Mouse (Mus musculus): ENCODE results near the gene Ralgapa2.

Ralgapa2 gene

DNA sequence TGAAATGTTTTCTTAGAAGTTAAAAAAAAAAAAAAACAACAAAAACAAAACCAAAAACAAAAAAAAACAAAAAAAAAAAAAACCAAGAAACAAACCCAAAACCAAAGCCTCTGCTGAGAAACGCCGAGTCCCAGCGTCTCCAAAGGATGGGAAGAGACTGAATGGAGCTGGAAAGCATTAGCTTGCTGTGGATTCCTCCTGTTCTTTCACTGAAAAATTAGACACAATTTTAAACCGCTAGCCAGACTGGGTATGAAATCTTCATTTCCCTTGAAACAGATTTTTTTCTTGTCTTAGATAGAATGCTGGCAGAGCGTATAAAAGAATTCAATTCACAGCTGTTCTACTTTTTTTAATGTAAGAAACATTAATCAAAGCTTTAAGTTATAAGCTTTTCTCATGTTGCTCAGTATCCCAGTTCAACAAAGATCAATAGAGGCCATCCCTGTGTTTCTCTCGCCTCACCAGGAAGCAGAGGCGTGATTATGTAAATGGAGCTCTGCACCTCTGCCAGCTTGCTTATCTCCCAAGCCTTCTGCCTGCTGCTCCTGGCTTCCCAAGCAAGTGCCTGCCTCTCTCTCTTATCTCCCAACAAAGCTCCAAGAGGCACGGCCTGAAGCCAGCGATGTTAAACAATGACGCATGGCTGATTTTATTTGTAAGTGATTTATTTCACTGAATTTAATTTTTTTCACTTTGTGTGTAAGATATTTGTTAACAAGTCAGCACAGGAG is 253.2 kb downstream of the Ralgapa2 start:
- DNase-seq (ENCODE audit: low read depth, low spot score): no peak

DNA sequence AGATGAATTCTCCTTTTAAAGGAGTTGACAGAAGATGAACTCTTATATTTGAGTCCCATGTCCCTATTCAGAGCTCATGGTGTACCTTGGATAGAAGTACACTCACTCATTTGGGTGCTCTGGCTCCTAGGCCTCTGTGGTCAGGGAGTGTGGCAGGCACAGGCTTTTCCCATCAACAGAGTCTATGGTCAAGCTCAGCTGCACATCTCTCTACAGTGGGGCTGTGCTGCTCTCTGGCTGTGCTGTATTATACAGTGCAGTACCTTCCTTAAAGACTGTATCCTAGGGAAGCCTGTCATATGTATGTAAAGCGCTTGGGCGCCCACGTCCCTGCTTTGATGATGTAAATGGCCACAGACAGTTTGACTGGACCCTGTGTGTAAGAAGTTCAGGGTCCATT is 254.5 kb downstream of the Ralgapa2 start:
- DNase-seq (ENCODE audit: low read depth, low spot score): no peak

DNA sequence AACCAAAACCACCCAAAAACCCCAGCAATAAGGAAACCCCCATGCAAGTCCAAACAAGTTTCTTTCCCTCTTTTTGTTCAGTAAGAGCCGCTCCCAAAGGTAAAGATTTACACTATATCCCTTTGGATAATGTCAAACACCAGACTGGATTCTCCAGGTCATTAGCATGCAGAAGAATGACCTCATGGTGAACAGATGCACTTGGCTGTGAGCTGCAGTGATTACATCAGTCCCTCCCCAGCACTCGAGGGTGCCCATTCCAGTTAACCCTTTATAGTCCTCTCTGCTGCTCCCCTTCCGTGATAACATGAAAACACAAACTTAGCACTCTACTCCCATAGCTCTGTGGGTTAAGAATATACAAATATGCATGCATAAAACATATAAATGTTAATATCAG is 255.1 kb downstream of the Ralgapa2 start:
- DNase-seq (ENCODE audit: low read depth, low spot score): no peak

DNA sequence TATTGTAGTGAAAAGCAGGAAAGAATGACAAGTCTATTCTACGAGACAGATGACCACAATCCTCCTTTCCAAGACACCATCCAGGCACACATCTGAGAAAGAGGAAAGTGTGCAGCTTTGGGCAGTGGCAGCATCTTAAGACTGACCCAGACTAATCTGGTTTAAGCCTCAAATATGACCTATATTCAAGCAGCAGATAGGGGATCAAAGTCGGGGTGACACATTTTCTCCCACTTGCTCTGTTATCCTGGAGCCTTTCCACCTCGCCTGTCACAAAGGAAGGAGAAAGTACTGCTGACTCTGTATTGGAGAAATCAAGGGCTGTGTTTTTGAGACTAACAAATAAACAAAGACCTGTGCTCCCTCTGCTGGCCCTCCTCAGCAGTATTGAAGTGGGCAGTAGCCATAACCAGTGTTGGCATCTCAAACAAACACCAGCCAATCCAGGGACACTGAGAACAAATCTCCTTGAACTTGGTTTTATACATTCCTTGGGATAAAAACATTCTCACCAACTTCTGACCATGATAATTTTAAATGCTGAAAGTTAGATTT is 255.7 kb downstream of the Ralgapa2 start:
- DNase-seq (ENCODE audit: low read depth, low spot score): no peak

DNA sequence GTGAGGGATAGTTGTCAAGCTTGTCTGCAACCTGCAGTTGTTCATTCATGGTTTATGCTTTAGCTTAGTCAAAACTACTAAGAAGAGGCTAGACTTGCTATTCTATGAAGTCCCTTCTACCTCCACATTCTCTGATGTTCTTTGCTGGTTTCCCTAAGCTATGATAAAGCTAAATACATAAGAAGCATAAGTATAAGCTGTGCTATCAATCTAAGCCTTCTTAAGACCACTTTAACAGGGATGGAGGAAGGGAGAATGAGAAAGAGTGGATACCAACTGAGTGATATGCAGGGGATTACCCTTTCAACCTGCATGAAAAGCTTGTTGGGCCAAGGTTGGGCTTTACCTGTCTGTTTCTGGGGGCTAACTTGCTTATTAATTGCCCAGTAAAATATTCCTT is 256.5 kb downstream of the Ralgapa2 start:
- DNase-seq (ENCODE audit: low read depth, low spot score): no peak

DNA sequence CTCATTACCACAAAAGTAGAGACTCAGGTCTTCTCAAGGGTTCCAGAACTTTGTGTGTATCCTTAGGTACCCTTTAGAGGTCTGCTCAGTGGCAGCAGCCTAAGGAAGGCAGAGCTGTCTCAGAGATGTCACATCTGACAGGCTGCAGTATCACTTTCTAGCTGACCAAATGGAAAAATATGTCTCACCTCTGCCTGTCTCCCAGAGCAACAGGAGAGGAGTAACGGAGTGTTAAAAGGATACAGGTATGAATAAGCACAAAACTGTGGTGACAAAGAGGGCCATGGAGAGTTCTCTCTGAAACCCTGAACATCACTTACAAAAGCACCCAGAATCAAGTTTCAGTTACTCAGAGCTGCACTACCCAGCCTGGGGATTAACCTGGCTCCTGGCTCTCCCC is 257.8 kb downstream of the Ralgapa2 start:
- DNase-seq (ENCODE audit: low read depth, low spot score): no peak

DNA sequence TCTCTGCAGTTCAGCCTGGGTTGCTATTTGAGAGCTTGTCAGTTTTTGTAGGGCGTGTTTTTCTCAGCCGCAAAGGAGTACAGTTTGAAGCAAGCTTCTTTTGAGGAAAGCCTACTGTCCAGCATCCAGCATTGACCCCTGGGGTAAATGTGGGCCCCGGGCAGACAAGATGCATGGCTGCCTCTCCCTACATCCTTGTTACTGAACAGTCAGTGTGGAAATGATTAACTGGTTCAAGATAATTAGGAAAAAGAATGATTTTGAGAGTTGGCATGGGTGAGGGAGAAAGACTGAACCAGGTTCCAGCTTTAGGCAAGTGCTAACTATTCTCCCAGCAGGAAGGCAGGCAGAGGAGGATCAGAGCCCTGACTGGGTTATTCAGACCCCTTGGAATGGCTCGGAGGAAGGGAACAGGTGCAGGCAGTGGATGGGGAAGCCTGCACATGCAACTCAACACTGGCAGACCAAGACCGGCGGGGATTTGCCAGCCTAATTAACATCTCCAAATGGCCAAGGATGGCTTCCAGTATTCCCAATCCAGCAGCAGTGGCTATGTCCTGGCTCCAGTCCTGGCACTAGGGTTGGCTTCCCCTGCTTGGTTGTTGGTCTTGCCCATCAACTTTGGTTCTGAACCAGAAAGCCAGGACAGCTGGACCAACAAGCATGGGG is 261.8 kb downstream of the Ralgapa2 start:
- DNase-seq (ENCODE audit: low read depth, low spot score): no peak

DNA sequence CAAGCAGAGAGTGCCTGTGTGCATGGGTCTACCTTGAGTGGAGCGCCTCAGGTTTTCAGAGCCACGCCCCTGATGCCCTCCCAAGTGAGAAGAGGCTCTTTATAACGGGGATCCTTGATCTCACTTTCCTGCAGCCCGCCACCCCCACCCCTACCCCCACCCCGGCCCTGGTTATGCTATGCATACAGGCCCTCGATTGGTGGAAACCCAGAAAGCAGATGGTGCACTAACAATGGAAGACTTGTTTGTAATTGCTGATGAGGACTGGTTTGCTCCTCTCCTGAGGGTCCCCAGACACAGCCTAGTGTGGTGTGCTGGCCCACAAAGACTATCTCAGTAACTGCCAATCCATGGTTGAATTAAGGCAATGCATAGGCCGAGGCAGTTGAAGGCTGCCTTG is 263.1 kb downstream of the Ralgapa2 start:
- DNase-seq (ENCODE audit: low read depth, low spot score): no peak

DNA sequence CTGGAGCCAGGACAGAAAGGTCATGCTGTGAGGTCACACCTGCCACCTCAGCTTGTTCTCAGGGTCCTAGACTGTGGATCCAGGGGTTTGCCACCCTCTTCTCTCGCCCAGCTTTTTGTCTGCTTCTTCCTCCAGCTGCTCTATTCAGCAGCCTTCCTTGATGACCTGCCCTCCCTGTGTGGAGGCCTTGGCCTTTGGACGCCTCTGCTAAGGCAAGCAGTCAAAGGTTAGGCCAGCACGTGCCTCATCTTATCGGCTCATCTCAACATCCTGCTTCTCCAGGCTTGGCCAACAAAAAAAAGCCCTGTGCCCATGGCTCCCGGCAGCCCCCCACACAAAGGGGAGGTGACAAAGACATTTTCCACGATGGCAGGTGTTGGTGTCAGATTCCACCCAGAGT is 264.6 kb downstream of the Ralgapa2 start:
- DNase-seq (ENCODE audit: low read depth, low spot score): no peak

DNA sequence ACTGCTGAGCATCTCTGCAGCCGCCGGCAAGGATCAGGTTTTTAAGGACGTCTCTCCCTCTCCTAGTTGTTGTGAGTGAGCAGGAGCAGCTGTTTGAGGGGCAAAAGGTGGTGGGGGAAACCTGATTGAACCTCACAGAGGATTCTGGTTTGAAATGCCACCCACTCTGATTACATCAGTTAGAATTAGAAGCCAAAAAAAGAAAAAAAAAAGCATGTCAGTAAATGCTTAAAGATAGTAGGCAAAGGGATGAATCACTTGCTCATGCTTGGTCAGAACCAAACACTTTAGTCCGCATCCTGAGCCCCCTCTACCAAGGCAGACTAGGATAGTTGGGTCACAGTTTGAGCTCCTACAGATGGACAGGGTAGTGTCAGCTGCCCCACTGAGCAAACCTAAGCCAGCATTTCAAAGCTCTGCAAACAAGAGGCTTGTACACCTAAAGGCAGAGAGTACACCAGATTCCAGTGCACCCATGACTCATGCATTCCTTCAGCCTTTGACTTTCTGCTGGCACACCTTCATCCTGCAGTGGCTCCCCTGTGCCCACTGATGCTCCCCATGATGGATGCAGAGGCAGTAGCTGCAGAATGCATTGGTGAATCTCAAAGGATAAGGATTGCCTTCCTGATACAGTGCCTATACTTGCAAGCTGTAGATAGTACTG is 265.6 kb downstream of the Ralgapa2 start:
- DNase-seq (ENCODE audit: low read depth, low spot score): no peak

DNA sequence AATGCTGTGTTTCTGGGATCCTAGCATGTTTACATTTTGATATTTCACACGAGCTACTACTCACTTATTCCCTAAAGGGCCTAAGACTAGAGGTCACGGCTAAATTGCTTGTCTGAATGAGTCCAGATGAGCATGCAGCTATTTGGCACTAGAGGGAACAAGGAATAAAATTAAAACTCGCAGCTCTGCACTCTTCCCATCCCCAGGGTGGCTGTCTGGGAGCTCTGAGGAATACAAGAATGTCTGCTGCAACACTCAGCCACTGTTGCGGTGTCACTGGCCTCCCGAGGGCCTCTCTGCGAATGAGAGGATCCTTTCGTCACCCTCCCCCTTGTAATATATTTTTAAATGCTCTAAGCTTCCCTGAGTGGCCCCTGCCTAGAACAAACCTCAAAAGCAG is 266.7 kb downstream of the Ralgapa2 start:
- no peak for DNase-seq (ENCODE audit: low read depth, low spot score)

DNA sequence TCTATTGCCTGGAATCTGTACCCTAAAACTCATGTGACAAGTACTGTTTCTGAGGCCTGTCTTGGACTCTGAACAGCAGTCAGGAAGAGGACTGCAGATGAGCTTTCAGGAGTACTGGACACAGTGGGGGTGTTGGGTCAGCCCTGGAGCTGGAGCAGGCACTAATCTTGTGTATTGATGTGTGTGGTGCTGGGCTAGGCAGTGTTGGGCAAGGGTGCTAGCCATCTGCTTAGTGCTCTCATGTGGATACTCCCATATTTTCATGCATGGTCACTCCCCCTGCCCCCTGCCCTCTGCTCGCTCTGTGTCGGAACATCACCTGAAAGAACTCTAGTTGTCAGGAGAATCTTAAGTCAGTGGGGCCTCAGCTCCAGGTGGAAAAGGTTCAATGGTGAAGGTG is 268.1 kb downstream of the Ralgapa2 start:
- DNase-seq (ENCODE audit: low read depth, low spot score): no peak

DNA sequence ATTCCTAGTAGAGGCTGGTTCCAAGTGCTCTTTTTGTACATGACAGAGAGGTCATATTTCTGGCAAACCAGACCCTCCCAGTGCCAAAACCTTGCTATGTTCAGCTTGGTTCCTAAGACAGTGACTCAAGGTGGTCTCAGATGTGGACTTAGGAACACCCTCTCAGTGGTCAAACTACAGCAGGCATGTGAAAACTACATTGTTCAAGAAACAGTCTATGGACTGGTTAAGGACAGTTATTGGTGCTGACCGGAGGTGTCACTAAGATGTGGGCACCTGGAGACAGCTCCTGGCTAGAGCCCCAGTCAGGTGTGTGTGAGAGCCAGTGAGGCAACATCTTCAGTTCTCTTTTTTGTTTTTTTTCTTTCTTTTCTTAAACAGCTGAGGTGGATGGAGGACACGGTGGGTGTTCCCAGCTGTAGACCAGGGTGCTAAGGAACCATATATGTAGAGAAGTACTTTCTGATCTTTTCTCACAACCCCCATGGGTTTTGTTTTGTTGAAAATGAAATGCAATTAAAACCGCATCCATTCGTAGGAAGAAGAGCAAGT is 272.9 kb downstream of the Ralgapa2 start:
- DNase-seq (ENCODE audit: low read depth, low spot score): no peak

DNA sequence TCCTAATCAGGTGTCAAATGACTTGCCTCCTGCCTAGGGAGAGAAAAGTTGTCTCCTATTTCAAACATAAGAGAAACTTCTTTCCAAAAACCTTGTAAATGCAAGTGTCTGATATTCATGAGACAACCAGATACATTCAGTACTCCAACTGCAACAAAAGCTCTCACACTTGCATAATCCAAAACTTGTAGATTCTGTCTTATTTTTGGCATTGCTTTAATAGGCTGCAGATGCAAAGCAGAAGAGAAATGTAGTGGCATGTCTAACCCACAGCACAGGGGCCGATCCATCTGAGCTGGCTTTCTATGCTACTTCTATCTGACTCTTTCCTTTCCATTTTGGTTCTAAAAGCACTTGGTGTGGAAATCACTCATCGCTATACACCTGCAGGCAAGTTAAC is 280.7 kb downstream of the Ralgapa2 start:
- DNase-seq (ENCODE audit: low read depth, low spot score): no peak

DNA sequence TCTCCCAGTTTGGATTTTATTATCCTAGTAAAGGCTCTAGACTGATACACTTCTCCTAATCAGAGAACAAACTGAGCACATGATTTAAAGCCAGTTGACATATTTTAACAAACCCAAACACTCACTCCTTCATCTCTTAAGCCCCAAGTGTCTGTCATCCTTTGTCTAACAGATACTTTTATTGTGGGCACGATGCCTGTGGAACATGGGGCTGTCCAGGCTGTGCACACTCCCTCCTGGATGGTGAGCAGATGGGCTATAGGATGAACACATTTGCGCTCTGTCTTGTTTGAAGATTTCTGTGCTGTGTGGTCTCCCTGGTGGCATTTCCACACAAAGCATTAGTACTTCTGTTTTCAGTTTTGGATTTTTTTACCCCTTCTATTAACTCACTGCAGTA is 283.7 kb downstream of the Ralgapa2 start:
- DNase-seq (ENCODE audit: low read depth, low spot score): no peak

DNA sequence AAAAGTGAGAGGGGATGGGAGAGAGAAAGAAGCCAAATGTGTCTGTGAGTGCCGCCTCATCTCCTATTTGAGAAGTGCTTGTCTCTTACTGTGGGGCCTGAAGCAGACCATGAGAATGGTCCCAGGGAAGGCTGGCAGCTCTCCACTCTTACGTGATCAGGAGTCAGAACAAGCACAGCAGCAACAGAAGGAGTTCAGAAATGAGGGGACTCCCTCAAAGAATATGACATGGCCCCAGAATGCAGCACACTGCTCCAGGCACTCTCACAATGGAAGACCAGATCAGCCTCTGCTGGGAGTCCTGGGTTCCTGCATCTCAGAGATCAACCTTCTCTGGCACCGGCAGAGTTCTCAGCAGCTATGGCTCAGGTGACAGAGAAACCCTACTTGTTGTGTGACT is 284.5 kb downstream of the Ralgapa2 start:
- DNase-seq (ENCODE audit: low read depth, low spot score): no peak

DNA sequence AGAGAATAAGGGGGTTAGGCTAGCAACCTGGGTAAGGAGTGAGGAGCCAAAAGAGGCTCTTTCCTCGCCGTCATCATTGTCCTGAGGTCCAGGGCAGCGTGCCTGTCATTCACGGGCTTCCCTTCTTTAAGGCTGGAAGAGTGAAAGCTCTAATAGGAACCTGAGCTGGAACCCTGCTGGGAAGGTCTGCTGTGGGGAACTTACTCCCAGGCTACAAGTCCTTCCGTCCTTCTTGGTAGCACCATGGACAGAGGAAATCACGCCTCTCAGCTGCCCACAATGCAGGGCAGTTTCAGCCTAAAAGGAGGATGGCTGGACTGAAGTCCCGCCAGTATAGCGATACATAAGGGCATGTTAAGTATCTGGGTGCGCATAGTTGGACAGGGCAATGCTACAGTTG is 285.7 kb downstream of the Ralgapa2 start:
- DNase-seq (ENCODE audit: low read depth, low spot score): no peak

DNA sequence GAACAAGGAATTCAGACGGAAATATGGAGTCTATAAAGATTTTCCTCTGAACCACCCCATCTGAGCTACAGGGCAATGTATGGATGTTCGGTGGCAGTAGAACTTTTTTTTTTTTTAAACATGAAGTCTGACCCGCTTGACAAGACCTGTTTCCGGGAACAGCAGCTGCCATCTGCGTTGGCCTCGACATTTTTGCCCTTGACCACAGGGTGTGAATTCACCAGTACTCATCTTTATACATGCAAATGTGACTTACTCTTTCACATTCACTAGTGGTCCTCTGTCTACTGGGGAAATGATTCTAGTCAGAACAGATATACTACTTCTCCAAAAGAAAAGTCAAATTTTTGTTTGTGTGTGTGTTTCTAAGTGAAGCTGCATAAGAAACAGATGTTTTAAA is 286.3 kb downstream of the Ralgapa2 start:
- no peak for DNase-seq (ENCODE audit: low read depth, low spot score)

DNA sequence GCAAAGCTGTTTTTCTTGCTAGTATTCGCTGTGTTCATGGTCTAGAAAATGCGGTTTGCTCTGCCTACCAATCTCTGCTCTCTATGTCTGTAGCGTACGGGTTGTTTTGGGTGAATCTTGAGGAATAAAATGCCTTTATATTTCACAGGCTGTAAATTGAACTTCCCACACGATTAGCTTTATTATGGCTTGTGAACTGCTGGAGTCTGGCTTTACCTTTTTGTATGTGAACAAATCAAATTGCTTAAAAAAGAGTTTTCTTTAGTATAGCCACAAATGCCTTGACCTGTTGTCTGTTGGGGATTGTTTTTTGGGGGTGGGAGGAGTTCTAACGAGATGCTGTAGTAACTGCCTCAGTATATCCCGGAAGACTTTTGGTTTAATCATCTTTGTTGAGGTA is 288.0 kb downstream of the Ralgapa2 start:
- DNase-seq (ENCODE audit: low read depth, low spot score): no peak

DNA sequence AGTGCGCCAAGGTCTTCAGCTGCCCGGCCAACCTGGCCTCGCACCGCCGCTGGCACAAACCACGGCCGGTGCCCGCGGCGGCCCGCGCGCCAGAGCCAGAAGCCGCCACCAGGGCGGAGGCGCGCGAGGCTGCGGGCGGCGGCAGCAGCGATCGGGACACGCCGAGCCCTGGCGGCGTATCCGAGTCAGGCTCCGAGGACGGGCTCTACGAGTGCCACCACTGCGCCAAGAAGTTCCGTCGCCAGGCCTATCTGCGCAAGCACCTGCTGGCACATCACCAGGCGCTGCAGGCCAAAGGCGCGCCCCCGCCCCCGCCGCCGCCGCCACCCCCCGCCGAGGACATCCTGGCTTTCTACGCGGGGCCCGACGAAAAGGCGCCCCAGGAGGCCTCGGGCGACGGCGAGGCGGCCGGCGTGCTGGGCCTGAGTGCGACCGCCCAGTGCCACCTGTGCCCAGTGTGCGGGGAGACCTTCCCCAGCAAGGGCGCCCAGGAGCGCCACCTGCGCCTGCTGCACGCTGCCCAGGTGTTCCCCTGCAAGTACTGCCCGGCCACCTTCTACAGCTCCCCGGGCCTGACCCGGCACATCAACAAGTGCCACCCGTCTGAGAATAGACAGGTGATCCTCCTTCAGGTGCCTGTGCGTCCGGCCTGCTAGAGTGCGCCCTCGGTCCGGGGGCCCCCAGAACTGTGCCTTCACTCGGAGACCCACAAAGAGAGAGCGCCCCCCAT is 288.8 kb downstream of the Ralgapa2 start:
- no peak for DNase-seq (ENCODE audit: low read depth, low spot score)

DNA sequence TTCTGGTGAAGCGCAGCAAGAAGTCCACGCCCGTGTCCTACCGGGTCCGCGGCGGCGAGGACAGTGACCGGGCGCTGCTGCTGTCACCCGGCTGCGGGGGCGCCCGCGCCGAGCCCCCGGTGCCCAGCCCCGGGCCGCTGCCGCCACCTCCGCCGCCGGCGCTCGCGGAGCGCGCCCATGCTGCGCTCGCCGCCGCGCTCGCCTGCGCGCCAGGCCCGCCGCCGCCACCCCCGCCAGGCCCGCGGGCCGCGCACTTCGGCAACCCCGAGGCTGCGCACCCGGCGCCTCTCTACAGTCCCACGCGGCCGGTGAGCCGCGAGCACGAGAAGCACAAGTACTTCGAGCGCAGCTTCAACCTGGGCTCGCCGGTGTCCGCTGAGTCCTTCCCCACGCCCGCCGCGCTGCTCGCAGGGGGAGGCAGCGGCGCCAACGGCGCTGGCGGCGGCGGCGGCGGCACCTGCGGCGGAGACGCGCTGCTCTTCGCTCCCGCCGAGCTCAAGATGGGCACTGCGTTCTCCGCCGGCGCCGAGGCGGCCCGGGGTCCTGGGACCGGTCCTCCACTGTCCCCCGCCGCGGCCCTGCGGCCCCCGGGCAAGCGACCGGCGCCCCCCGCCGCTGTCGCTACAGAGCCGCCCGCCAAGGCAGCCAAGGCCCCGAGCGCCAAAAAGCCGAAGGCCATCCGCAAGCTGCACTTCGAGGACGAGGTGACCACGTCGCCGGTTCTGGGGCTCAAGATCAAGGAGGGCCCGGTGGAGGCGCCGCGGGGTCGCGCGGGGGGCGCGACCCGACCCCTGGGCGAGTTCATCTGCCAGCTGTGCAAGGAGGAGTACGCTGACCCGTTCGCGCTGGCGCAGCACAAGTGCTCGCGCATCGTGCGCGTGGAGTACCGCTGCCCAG is 289.6 kb downstream of the Ralgapa2 start:
- no peak for DNase-seq (ENCODE audit: low read depth, low spot score)
